Mouse (Mus musculus): ENCODE data around the gene Zfp524. TPM values are rescaled to one million over a fixed set of nuclear protein-coding genes. Genes with fewer than 3 reads are reported as not detected.
"Not testable (repeated sequence)": the region's sequence is repeated elsewhere in the genome, so short reads cannot be mapped to it uniquely, and the experiment has no call there.

Gene Zfp524
- total RNA-seq, 2 experiments from 2014 or later: 9.0 to 9.6 TPM

- peak; percentile 95 to 97 for DNase-seq (ENCODE audit: low spot score in 2 of 2)
Measured at GRCm38 (mm10) chr7:5015118-5016001, 1.1 kb downstream of the Zfp524 start, which contains the start of gene Gm44973. TSS of gene Gm44973 (plus strand) at chr7:5015496.

GRCm38 (mm10) chr7:5016057-5016456 is 1.8 kb downstream of the Zfp524 start:
- DNase-seq (ENCODE audit: low spot score in 2 of 2): no peak

GRCm38 (mm10) chr7:5016920-5017319 is 2.7 kb downstream of the Zfp524 start:
- DNase-seq (ENCODE audit: low spot score in 2 of 2): no peak

GRCm38 (mm10) chr7:5017352-5017751 is 3.1 kb downstream of the Zfp524 start:
- no peak for DNase-seq (ENCODE audit: low spot score in 2 of 2)

- no peak for DNase-seq (ENCODE audit: low spot score in 2 of 2)
Measured at GRCm38 (mm10) chr7:5017931-5018330, 3.7 kb downstream of the Zfp524 start.

- DNase-seq (ENCODE audit: low spot score in 2 of 2): not testable (repeated sequence)
Measured at GRCm38 (mm10) chr7:5019576-5019975, 5.4 kb downstream of the Zfp524 start.

GRCm38 (mm10) chr7:5020000-5020681 is 5.9 kb downstream of the Zfp524 start, which contains the start of the genes Zfp865 and Ccdc106:
TSS of gene Zfp865 (plus strand) at chr7:5020376.
TSS of gene Ccdc106 (plus strand) at chr7:5020553.
- peak; percentile 97 to 99 for DNase-seq (ENCODE audit: low spot score in 2 of 2)

- DNase-seq (ENCODE audit: low spot score in 2 of 2): no peak
Measured at GRCm38 (mm10) chr7:5020685-5021084, 6.5 kb downstream of the Zfp524 start.

- no peak for DNase-seq (ENCODE audit: low spot score in 2 of 2)
Measured at GRCm38 (mm10) chr7:5021197-5021596, 7.0 kb downstream of the Zfp524 start.

- DNase-seq (ENCODE audit: low spot score in 2 of 2): no peak
Measured at GRCm38 (mm10) chr7:5029543-5029942, 15.3 kb downstream of the Zfp524 start.

GRCm38 (mm10) chr7:5029946-5030345 is 15.7 kb downstream of the Zfp524 start:
- DNase-seq (ENCODE audit: low spot score in 2 of 2): no peak

- DNase-seq (ENCODE audit: low spot score in 2 of 2): no peak
Measured at GRCm38 (mm10) chr7:5030554-5031275, 16.5 kb downstream of the Zfp524 start.

GRCm38 (mm10) chr7:5031496-5031895 is 17.3 kb downstream of the Zfp524 start:
- DNase-seq (ENCODE audit: low spot score in 2 of 2): no peak

GRCm38 (mm10) chr7:5033818-5034217 is 19.6 kb downstream of the Zfp524 start, which contains the start of gene 4632433K11Rik:
TSS of gene 4632433K11Rik (plus strand) at chr7:5034118.
- no peak for DNase-seq (ENCODE audit: low spot score in 2 of 2)

GRCm38 (mm10) chr7:5035628-5036027 is 21.4 kb downstream of the Zfp524 start:
- DNase-seq (ENCODE audit: low spot score in 2 of 2): no peak

GRCm38 (mm10) chr7:5036136-5036535 is 21.9 kb downstream of the Zfp524 start:
- DNase-seq (ENCODE audit: low spot score in 2 of 2): no peak

- no peak for DNase-seq (ENCODE audit: low spot score in 2 of 2)
Measured at GRCm38 (mm10) chr7:5037026-5037425, 22.8 kb downstream of the Zfp524 start.

GRCm38 (mm10) chr7:5037467-5037866 is 23.3 kb downstream of the Zfp524 start:
- DNase-seq (ENCODE audit: low spot score in 2 of 2): no peak

- peak; percentile 89 to 95 for DNase-seq (ENCODE audit: low spot score in 2 of 2)
Measured at GRCm38 (mm10) chr7:5038109-5038732, 24.0 kb downstream of the Zfp524 start, which contains the start of gene Zfp784. TSS of gene Zfp784 (minus strand) at chr7:5038446.

GRCm38 (mm10) chr7:5038940-5039339 is 24.7 kb downstream of the Zfp524 start:
- no peak for DNase-seq (ENCODE audit: low spot score in 2 of 2)

GRCm38 (mm10) chr7:5044981-5045380 is 30.8 kb downstream of the Zfp524 start:
- no peak for DNase-seq (ENCODE audit: low spot score in 2 of 2)

Data from gastrocnemius, postnatal 4 days (tissue).